Mouse (Mus musculus): Measurements from ENCODE around the gene Ip6k3.

GRCm38 (mm10) chr17:27166901-27167300 is 694 bp downstream of the Ip6k3 start:
- no peak for TF ChIP-seq MAFK (IDR thresholded peaks at IDR 0.05; ENCODE audit: insufficient read depth, low read depth, low read length)
- TF ChIP-seq ZC3H11A (IDR thresholded peaks at IDR 0.05; ENCODE audit: borderline replicate concordance, low read depth, low read length) = no peak

All from ES-E14 (cell line).